Mouse (Mus musculus) hindbrain, postnatal 0 days (tissue): ENCODE results near the gene Gm9736. TPM values are rescaled to one million over a fixed set of nuclear protein-coding genes. Genes with fewer than 3 reads are reported as not detected.
"Not testable (repeated sequence)": the region's sequence is repeated elsewhere in the genome, so short reads cannot be mapped to it uniquely, and the experiment has no call there.

Experiments used
- ATAC-seq: fragments of 200-750 bp; cut with Nextera tagmentation; 2 replicates; pipeline ENCODE4 v1.8.0; 2017; ENCODE audit warnings: mild to moderate bottlenecking, moderate TSS enrichment, moderate library complexity
- DNase-seq: peaks from one replicate; pipeline ENCODE4 v3.0.0-alpha.2; 2015; ENCODE audit warnings: low spot score
- H3K27ac ChIP-seq: fragments of 300-500 bp; sonication (generic); 2 replicates; pipeline ENCODE4 v1.5.1; 2014; ENCODE audit warnings: mild to moderate bottlenecking
- H3K27me3 ChIP-seq: fragments of 300-500 bp; sonication (generic); 2 replicates; pipeline ENCODE4 v1.6.1; 2014; ENCODE audit warnings: low read length, mixed read lengths; ENCODE audit not compliant: insufficient read depth
- H3K36me3 ChIP-seq: fragments of 300-500 bp; sonication (generic); 2 replicates; pipeline ENCODE4 v1.6.1; 2014; ENCODE audit warnings: low read length, mixed read lengths; ENCODE audit not compliant: insufficient read depth
- H3K4me1 ChIP-seq: fragments of 300-500 bp; sonication (generic); 2 replicates; pipeline ENCODE4 v1.6.1; 2014; ENCODE audit warnings: antibody characterized with exemption, low read length, mixed read lengths; ENCODE audit not compliant: insufficient read depth
- H3K4me2 ChIP-seq: fragments of 300-500 bp; sonication (generic); 2 replicates; pipeline ENCODE4 v1.6.1; 2014; ENCODE audit warnings: low read depth, mild to moderate bottlenecking, low read length, moderate library complexity, mixed read lengths
- H3K4me3 ChIP-seq: fragments of 300-500 bp; sonication (generic); 2 replicates; pipeline ENCODE4 v1.5.1; 2014; ENCODE audit warnings: low read length
- H3K9ac ChIP-seq: fragments of 300-500 bp; sonication (generic); replicated peaks from 2 replicates; pipeline ENCODE4 v1.6.1; 2014; ENCODE audit warnings: mild to moderate bottlenecking, low read length, moderate library complexity, mixed read lengths
- H3K9me3 ChIP-seq: fragments of 300-500 bp; sonication (generic); 2 replicates; pipeline ENCODE4 v1.6.1; 2016; ENCODE audit warnings: low read length, mixed read lengths
- CTCF ChIP-seq: IDR thresholded peaks from 2 replicates; pipeline ENCODE4 v1.5.1; 2016; ENCODE audit warnings: antibody characterized with exemption, control low read depth, low read depth
- WGBS: fragments of 180-500 bp; shearing (Covaris S2); extraction: QIAGEN DNeasy Blood & Tissue Kit; methylation state at CpG from one replicate; pipeline ENCODE4 v1.1.7; 2014; 5-methylcytosine and 5-hydroxymethylcytosine counted together
- polyA plus RNA-seq: library from polyadenylated mRNA; unstranded; fragments of >200 nt; fragmentation: Nextera tagmentation; extraction: Ambion mirVana; gene quantifications from 2 replicates; pipeline ENCODE4 v1.2.1, GENCODE M21; 2015
- total RNA-seq: library from RNA; depleted of rRNA; stranded (reverse); fragments of >200 nt; gene quantifications from 2 replicates; pipeline ENCODE4 v1.2.3, GENCODE M21; 2014

Gene Gm9736
- total and polyA plus RNA-seq, 2 experiments from 2014 or later = not detected

GRCm38 (mm10) chr10:77776844-77777243 is 25.7 kb upstream of the Gm9736 start, which contains the start of gene Gm7138:
TSS of gene Gm7138 (minus strand) at chr10:77776944.
- ATAC-seq, H3K4me3 ChIP-seq, H3K4me1 ChIP-seq, H3K4me2 ChIP-seq, H3K27me3 ChIP-seq, H3K36me3 ChIP-seq, H3K9me3 ChIP-seq, H3K9ac ChIP-seq, H3K27ac ChIP-seq, DNase-seq: not testable (repeated sequence)
- no CpG with 5 or more reads among the region's 1 CpGs for WGBS

- H3K36me3 ChIP-seq, H3K9me3 ChIP-seq, ATAC-seq, H3K4me1 ChIP-seq, DNase-seq, H3K27ac ChIP-seq, H3K9ac ChIP-seq, H3K27me3 ChIP-seq, H3K4me3 ChIP-seq, H3K4me2 ChIP-seq: not testable (repeated sequence)
- 100% methylated on average over 2 of the region's 3 CpGs for WGBS
These were observed 21.0 kb upstream of the Gm9736 start for GRCm38 (mm10) chr10:77772142-77772541.

GRCm38 (mm10) chr10:77771225-77771624 is 20.1 kb upstream of the Gm9736 start, which contains the start of gene Gm3238:
TSS of gene Gm3238 (minus strand) at chr10:77771325.
- not testable (repeated sequence) for H3K4me2 ChIP-seq, H3K27ac ChIP-seq, H3K4me3 ChIP-seq, DNase-seq, ATAC-seq, H3K9ac ChIP-seq, H3K27me3 ChIP-seq, H3K9me3 ChIP-seq, H3K4me1 ChIP-seq, H3K36me3 ChIP-seq
- WGBS = no CpG with 5 or more reads among the region's 1 CpGs

- Histone ChIP-seq H3K4me3 (no peak overlapping the region), H3K9me3 (no peaks in the 10 kb centered on the region), H3K27ac (no peak overlapping the region), H3K36me3 (no peaks in the 10 kb centered on the region), H3K27me3 (no peaks in the 10 kb centered on the region), H3K9ac (no peak overlapping the region), H3K4me2 (no peak overlapping the region), H3K4me1 (no peaks in the 10 kb centered on the region)
- DNase-seq (no peak), ATAC-seq (no peak)
- no peak for TF ChIP-seq CTCF
- 85% methylated on average over 1 of the region's 1 CpGs for WGBS
These were observed 18.6 kb upstream of the Gm9736 start for GRCm38 (mm10) chr10:77769727-77770126.

- H3K4me3 ChIP-seq, H3K4me1 ChIP-seq, H3K27me3 ChIP-seq, H3K27ac ChIP-seq, H3K36me3 ChIP-seq, H3K9me3 ChIP-seq, H3K9ac ChIP-seq, ATAC-seq, H3K4me2 ChIP-seq, DNase-seq: not testable (repeated sequence)
- no CpG with 5 or more reads among the region's 1 CpGs for WGBS
These were observed 8.4 kb upstream of the Gm9736 start, which contains the start of gene Gm3233 for GRCm38 (mm10) chr10:77759582-77759981. TSS of gene Gm3233 (minus strand) at chr10:77759682.

GRCm38 (mm10) chr10:77753448-77753847 is 2.3 kb upstream of the Gm9736 start:
- Histone ChIP-seq H3K36me3 (no peaks in the 10 kb centered on the region), H3K9ac (no peak overlapping the region), H3K4me2 (no peak overlapping the region), H3K27ac (no peak overlapping the region), H3K27me3 (no peaks in the 10 kb centered on the region), H3K4me1 (no peaks in the 10 kb centered on the region), H3K9me3 (no peaks in the 10 kb centered on the region), H3K4me3 (no peak overlapping the region)
- DNase-seq = no peak
- TF ChIP-seq CTCF = no peak
- ATAC-seq = no peak

- not testable (repeated sequence) for H3K4me1 ChIP-seq, DNase-seq, ATAC-seq, H3K36me3 ChIP-seq, H3K4me3 ChIP-seq, H3K27ac ChIP-seq, H3K9me3 ChIP-seq, H3K9ac ChIP-seq, H3K27me3 ChIP-seq, H3K4me2 ChIP-seq
- WGBS = 60% methylated on average over 3 of the region's 3 CpGs
These were observed 1.2 kb upstream of the Gm9736 start for GRCm38 (mm10) chr10:77752312-77752711.

GRCm38 (mm10) chr10:77750686-77751085 is 468 bp downstream of the Gm9736 start:
- DNase-seq, H3K4me3 ChIP-seq, ATAC-seq, H3K9me3 ChIP-seq, H3K9ac ChIP-seq, H3K4me1 ChIP-seq, H3K27me3 ChIP-seq, H3K4me2 ChIP-seq, H3K27ac ChIP-seq, H3K36me3 ChIP-seq: not testable (repeated sequence)
- WGBS = 35% methylated on average over 1 of the region's 1 CpGs

- not testable (repeated sequence) for H3K4me3 ChIP-seq, H3K27ac ChIP-seq, H3K9me3 ChIP-seq, H3K4me2 ChIP-seq, H3K36me3 ChIP-seq, H3K4me1 ChIP-seq, H3K27me3 ChIP-seq, ATAC-seq, H3K9ac ChIP-seq, DNase-seq
- 41% methylated on average over 4 of the region's 5 CpGs for WGBS
These were observed 9.0 kb downstream of the Gm9736 start, which contains the start of gene Gm18596 for GRCm38 (mm10) chr10:77741924-77742688. TSS of gene Gm18596 (minus strand) at chr10:77742638.
